Mouse (Mus musculus) urinary bladder, postnatal 14 days (tissue): ENCODE measurements around the gene Omp.

Experiments used
- DNase-seq: peaks from one replicate; pipeline ENCODE4 v3.0.0; 2021; ENCODE audit warnings: low spot score

Gene Omp

DNA sequence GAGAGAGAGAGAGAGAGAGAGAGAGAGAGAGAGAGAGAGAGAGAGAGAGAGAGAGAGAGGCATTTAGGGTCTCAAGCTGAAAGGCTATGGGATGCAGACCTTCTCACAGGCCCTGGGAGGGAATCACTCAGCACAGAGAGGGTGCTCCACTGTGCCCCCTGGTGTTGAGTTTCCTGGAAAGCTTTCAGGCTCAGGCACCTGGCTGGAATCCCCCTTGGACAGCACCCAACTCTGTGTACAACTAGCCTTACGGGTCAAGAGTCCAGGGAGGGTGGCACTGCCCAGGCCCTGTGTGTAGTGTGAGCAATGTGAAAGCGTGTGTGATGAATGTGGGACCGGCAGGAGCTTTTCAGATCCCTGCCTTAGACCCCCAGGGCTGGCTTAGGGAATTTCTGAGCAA is 4.1 kb downstream of the Omp start:
- DNase-seq: no peak

DNA sequence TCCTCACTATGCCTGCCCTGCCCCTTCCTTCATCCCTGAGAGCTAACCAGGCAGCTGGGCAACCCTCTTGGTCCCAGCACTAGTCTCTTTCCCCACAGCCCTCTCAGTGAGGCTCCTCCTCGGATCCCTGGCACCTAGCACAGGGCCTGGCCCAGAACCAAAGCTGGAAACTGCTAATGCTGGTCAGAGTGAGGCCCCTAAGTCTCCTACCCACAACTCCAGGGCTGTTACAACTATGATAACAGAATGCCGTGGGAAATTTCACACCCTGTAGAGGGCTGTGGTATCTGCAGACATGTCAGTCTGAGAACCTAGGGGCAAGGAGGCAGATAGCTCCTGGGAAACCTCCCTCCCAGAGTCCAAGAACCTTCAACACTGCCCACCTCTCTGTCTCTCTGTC is 4.7 kb downstream of the Omp start:
- no peak for DNase-seq

DNA sequence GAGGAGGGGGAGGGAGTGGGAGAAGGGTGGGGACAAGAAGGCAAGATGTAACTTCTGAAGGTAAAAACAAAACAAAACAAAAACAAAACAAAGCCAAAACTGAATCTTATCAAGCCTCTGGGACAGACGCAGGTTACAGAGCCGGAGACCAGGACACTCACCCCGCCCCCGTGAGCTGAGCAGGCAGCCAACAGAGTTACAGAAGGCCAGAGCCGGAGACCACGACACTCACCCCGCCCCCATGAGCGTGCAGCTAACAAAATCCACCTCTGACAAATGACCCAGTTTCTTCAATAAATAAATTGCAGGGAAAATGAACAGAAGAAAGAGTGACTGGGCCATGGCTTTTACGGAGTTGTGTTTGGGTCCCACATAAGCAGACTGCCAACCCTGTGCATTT is 6.1 kb downstream of the Omp start:
- DNase-seq: no peak

DNA sequence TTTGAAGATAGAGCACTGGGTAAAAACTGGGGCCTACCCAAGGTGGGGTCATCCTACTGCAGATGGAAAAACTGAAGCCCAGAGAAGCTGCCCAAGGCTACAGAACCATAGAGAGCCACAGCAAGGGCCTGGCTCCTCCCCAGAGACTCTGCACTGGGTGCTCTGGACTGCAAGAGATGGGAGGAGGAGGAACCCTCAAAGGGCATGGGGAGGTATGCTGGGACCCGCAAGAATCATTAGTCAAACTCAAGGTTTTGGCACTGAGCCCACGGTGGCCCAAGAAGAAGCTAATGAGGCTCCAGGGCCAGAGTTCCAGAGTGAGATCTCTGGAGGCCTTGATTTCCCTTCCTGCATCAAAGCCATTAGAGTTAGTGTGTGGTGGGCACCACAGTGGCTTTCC is 7.3 kb downstream of the Omp start:
- DNase-seq: no peak

DNA sequence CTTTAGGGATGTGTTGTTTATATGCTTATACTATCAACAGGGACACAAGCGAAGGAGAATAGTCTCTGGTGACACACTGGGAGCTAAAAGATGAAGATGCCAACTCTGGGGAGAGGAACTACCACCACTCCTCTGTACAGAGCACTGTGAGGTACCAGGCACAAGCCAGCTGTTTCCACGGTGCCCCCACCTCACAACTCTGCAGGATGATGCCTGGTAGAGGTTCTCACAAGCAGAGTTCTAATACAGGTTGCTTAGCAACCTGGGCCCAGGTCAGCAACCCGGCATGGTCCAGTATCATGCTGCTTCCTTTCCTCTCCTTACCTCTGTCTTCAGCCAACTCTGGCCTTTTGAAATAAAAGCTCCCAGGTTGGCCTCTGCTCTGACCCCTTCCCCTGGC is 7.7 kb downstream of the Omp start:
- no peak for DNase-seq

DNA sequence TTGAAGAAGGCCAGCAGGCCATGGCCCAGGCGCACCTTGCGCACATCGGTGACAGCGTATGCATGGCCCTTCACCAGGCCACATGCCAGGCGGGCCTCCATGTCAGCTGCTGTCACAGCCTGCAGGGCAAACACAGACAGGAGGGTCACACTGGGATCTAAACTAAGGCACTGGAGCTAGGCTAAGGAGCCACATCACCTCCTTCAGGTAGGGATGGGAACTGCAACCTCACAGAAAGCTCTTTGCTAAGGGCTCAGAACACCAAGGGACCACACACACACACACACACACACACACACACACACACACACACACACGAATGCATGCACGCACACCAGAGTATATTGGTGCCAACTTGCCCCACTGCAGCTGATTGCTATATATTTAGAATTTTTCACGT is 13.6 kb downstream of the Omp start:
- no peak for DNase-seq

DNA sequence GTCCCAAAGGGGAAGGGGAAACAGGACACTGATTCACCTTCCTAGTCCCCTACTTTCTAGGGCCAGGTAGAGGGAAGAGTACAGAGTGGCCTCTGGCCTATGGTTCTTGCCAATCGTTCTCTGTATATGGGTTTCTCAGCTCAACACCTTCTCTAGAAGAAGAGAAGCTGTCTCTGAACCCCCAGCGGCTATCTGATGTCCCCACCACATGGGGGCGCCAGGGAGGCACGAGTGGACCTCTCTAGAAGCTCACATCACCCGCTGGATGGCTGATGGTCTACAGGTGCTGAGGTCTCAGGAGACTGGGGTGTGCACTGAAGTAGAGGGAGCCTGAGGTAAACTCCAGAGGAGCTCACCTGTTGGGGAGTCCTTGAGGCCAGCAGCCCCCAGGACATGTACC is 19.8 kb downstream of the Omp start:
- DNase-seq: peak; percentile 57

DNA sequence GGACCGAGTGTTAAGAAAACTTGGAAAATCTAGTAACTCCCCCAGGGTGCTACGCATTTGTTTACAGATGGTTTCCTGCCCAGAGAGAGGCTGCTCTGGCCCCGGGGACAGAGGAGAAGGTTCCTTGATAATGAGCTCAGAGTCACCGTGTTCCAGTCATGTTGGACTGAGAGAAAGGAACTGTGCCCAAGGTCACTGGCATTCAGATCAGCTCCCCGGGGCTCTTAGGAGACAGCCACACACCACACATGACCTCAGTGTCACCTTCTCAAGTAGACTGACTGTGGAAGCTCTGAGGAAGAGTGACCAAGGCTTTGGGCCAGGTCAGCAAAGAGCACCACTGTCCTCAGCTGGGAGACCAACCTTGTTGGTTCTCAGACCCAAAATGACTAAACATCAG is 20.6 kb downstream of the Omp start:
- no peak for DNase-seq

DNA sequence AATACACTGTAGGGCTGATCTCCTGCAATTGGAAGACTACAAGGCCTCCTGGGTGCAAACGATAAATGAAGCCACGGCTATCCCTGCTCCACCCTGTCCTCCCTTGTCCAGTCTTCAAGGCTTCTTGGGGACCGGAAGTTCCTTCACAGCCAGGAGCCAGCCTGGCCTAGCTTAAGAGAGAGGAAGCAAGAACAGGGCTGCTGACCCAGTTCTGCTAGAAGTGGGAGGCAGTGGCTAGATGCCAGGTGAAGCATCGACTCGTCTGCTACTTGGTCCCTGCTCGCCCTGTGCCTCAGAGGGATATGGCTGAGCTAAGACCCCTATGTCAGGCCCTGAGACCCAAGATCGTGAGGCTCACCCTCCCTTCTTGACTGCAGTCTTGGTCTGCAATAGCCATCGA is 23.6 kb downstream of the Omp start:
- no peak for DNase-seq

DNA sequence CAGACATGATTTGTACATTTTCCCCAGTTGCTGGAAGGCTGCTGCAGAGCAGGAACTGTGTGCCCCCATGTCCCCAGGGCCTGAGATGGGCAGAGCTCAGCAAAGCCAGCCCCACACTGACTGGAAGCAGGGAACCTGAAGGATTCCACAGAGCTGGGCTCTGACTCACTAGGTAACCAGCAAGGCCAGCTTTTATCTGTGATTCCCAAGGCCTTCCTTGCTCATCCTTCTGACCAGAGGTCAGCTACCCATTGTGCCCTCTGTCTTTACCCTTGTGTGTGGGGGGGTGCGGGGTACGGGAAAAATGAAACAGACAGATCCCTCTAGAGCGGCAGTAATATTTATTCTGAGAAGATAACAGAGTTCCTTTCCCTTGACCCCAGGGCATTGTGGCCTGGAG is 24.1 kb downstream of the Omp start:
- no peak for DNase-seq

DNA sequence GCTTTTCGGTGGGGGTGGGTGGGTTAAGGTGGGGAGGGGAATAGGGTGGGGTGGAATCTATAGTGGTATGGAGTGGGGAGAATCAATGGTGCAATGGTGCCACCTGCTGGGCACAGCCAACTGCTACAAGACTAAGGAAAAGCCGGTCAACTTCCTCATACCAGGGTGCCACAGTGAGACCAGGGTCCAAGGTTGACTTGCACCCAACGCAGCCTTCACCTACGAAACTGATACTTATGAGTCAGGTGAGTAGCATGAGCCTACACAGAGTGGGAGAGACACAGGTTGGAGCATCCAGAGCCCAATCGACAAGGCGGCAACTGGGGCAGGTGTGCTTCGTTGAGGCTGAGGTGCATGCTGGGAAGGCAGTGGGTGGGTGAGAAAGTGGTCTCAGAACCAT is 25.0 kb downstream of the Omp start:
- peak; percentile 73 for DNase-seq

DNA sequence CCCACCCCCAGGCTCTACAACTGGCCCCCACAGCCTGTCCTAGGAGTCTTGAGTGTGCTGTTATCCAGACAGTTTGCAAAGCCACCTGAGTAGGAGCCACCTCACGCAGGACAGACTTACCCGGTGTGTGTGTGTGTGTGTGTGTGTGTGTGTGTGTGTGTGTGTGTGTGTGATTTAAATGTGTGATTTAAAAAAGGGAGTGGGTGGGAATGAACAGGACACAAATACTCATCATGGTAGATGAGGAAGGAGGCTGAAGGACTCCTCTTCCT is 25.4 kb downstream of the Omp start:
- no peak for DNase-seq

DNA sequence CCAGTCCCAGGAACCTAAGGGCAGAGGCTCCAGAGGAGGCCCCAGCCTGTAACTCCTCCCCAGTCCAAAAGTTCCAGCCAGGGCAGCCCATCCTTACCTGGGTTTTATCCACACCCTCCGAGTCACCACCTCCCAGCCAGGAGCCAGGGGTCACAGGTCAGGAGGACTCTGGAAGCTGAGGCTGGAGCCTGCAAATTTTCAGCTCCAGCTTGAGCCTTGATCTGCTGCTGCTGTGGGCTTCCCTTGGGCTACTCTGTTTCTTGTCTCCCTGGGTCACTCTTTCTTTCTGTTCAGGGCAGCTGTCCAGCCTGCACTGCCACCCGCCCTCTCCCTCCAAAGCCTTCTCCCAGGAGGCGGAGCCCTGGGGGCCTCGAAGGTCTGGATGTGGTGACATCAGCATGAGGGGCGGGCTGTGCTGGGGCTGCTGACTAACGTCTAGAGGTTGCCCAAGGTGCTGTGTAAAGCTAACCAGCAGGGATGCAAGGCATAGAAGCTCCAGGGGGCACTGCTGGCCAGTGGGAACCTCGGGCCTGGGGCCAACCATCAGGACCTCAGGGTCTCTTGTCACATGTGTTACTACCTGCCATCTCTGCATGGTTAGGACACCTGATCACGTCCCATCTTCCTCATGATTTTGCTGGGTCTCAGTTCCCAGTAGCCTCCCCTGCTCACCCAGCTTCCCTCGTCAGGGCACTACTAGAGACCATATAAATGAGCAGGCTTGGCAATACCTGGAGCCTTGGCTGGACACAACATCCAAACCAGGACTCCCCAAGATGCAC is 25.9 kb downstream of the Omp start, which contains the start of gene Myo7a:
Myo7a (minus strand) TSS at position 346 of the 782 bp plus-strand sequence.
- DNase-seq: peak; percentile 33

DNA sequence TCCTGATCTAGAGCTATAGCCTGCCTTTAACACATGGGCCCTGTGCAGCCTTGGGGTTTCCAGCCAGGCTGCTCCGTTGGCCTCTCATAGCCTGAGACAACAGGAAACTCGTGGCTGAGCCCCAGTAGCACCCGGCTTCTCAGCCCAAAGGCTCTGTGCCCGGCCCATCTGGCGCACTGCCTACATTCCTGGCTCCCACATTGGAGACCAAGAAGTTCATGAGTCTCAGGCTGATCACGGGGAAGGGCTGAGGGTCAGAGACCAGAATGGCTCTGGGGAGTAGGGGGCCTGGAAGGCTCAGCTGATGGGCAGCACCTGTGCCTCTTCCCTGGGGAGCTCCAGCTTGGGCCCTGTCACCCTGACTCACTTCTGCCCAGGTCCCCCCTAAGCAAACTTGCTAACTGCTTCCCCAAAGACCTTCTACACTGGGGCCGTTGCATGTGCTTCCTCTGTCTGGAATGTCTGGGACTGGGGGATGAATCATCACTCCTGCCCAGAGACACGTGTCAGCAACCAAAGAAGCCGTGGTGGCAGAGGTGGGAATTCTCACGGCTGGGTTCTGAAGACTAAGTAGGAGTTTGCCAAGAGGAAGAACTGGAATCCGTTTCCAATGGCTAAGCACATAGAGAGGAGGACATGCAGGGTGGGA is 28.2 kb downstream of the Omp start:
- DNase-seq: peak; percentile 64

DNA sequence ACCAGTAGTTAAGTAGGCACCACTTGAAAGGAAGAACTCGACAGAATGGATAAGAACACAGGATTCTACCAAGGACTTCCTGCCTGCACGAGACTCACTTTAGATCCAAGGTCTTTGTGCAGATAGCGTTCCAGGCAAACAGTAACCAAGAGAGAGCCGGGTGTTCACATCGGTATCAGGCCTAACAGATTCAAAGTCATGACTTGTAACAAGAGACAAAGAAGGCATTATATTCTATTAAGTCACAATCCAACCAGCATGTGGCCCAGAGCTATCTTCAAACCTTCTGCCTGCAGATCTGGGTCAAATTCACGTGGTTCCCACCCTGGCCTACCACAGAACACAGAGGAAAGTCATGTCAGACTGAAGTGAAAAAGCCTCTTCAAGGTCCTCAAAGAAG is 30.6 kb downstream of the Omp start:
- no peak for DNase-seq

DNA sequence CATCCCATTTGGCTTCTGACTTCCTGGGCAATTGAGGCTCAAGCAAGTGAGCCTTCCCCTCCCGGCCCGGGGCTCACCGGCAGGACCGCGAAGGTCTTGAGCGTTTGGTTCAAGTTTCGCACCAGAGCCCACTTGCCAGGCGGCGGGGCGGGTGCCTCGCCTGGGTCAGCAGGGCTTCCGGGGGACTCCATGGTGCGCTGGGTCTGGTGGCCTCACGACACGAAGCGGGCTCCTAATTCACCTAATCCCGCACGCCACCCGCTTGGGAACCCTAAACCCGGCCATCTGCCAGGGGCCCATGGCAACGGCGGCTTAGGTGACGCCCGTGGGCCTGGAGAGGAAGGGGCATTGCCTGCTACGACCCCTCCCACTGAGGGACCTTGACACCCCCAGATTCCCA is 34.1 kb downstream of the Omp start:
- DNase-seq: no peak

DNA sequence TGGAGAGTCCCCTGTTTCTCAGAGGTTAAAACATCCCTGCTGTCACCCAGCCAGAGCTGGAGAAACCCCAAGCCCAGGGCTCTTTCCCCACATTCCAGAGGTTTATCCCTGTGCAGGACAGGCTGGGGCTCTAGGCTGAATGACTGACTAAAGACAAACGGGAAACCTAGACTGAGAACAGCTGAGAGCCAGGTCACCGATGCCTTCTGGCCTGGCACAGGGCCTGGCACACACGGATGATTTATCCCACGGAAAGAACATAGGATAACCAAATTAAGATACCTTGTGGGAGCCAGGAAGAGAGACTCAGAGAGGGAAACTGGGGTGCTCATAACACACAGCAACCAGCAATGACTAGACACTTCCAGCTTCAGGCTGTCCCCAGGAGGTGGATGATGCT is 35.5 kb downstream of the Omp start:
- DNase-seq: no peak

DNA sequence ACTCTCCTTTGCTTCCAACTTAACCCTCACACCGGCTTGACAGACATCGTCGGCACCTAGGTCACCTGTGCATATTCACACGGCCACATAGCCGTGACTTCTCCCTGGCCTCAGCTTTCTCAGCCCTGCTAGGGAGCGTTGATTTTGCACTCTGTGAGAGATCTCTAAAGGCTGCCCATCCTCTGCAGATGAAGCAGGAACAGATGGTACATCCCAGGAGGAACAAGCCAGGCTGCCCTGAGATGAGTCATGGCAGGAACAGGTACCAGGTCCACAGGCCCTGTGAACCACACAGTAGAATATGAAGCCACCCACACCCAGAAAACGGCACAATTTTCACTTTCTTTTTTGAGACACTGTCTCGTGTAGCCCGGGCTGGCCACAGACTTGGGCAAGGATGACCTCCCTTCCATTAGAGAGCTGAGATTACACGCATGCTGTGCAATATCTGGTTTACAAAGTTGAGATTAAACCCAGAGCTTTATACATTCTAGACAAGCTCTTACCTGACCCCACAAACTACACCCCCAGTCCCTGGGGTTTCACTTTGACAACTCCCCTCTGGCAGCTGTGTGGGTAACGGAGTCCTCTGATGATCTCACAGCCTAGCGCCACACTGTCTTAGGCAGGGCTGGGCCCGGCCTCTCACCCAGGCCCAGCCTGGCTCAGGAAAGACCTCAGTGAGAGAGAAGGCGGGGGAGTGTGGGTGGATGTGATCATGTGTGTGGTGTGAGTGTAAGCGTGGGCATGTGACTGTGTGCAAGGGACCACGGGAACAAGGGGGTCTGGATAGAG is 36.5 kb downstream of the Omp start:
- DNase-seq: no peak

DNA sequence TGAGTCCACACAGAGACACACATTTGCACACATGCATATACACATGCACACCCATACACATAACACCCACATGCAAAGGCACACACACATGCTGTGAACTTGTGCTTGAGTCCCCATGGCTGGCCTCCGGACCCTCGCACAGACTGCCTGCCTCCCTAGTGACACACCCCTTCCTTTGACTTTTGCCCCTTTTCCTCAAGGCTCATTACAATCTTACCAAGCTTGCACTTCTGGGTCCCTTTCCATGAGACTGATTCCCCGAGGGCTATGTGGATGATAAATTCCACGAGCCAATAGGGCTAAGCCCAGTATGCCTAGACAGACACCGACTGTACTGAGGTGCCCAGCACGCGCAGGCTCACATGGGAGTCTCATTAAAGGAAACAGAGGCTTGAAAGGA is 39.0 kb downstream of the Omp start:
- no peak for DNase-seq

DNA sequence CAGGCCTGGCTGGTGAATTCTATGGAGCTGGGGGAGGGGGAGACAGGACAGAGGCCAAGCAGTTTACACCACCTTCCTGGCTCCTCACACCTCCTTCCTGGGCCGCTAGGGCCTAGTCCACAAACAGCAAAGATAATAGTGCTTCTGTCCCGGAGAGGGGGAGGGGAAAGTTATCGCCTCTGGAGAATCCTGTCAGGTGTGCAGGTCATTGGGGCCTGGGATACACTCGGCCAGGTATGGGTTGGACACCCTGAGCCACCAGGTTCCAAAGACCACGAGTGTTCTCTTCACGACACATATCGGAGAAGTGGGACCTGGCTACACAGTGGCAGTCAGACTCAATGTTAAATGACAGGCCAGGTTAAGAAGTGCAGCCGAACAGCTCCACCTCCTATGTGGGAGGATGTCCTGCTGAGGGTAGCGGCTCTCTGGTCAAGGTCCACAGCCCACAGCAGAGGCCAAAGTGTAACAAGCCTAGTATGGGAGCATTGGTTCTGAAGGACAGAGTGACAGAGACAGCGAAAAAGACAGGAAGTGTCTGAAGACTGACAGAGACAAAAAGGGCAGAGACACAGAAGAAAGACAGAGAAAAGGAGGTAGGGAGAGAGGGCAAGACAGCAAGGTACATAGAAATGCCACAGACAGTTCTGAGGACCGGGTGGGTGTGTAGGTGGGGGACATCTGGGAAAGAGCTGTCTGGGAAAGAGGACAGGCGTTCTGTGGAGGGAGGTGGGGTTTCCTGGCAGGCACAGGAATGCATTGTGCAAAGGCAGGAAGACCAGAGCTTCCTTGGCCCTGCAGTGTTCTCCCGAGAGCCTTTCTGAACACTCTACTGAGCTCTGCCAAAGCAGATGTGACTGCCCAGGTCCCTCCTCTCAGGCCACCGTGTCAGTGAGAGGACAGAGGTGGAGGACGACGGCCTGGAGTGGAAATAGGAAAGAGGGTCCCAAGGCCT is 40.5 kb downstream of the Omp start:
- no peak for DNase-seq

DNA sequence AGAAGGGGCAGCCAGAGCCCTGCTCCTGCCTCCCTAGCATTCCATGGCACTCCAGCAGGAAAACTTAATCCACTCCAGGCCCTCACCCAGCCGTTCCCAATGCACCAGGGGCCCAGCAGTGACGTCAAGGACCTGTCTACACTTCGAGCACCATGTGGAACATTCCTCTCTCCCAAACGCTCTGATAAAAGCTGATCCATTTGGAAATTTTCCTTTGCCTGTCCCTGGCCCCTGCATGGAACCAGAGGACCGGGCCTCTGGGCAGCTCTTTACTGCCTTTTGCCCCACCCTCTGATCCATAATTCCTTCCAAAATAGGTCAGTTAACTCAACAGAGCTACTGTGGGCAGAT is 41.4 kb downstream of the Omp start:
- DNase-seq: no peak
